Mouse (Mus musculus) limb, embryonic 10.5 days (tissue): ENCODE results near the gene Optc. TPM values are rescaled to one million over a fixed set of nuclear protein-coding genes. Genes with fewer than 3 reads are reported as not detected.

Experiments
- DNase-seq: peaks from one replicate; pipeline ENCODE4 v3.0.0-alpha.2; 2017; ENCODE audit warnings: low spot score
- H3K27ac ChIP-seq: fragments of 300-500 bp; sonication (generic); 2 replicates; pipeline ENCODE4 v1.5.1; 2016; ENCODE audit warnings: mild to moderate bottlenecking
- H3K27me3 ChIP-seq: fragments of 300-500 bp; sonication (generic); 2 replicates; pipeline ENCODE4 v1.6.1; 2016; ENCODE audit warnings: low read depth, mild to moderate bottlenecking; ENCODE audit not compliant: poor library complexity, severe bottlenecking
- H3K36me3 ChIP-seq: fragments of 300-500 bp; sonication (generic); 2 replicates; pipeline ENCODE4 v1.6.1; 2016; ENCODE audit warnings: mild to moderate bottlenecking, moderate library complexity
- H3K4me1 ChIP-seq: fragments of 300-500 bp; sonication (generic); 2 replicates; pipeline ENCODE4 v1.6.1; 2016
- H3K4me3 ChIP-seq: fragments of 300-500 bp; sonication (generic); 2 replicates; pipeline ENCODE4 v1.5.1; 2016; ENCODE audit warnings: mild to moderate bottlenecking, moderate library complexity
- H3K9me3 ChIP-seq: fragments of 300-500 bp; sonication (generic); replicated peaks from 2 replicates; pipeline ENCODE4 v1.6.1; 2016; ENCODE audit warnings: mild to moderate bottlenecking
- WGBS: fragments of 180-500 bp; shearing (Covaris S2); methylation state at CpG from one replicate; pipeline ENCODE4 v1.1.7; 2016; 5-methylcytosine and 5-hydroxymethylcytosine counted together
- polyA plus RNA-seq: library from polyadenylated mRNA; unstranded; fragments of >200 nt; fragmentation: Nextera tagmentation; extraction: Ambion mirVana; gene quantifications from 2 replicates; pipeline ENCODE4 v1.2.1, GENCODE M21; 2016

Optc gene
- polyA plus RNA-seq, result 0.24 and 0.41 TPM in 2 replicates

DNA sequence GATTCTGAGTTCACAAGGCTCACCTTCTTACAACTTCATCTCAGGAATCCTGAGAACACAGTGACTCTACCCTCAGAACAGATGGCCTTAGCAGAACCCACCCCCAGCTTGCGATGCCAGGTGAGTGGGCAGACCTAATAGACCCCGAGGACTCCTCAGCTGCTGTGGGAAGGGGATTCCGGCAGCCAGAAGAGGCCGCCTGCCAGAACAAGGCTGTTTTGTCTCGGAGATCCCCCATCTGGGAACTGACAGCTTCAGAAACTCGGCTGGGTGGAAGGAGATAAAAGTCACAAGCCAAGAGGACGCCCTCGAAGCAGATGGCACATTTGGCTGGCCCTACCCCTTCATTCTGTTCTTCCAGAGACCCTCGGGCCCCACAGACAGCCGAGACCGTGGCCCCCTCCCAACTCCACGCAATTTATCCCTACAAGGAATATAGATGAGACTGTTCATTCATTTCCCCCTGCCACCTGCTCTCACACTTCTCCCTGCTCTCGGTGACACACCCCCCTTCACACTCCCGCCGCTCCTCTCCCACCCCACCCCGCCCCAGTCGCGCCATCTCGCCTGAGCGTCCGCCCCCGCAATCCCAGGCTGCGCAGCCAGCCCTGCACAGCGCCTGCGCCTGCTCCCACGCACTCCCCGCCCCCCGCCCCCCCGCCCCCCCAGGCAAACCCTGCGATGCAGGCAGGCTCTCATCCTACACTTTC, at the start of gene Optc:
TSS of gene Optc (minus strand) at position 51 of the 710 bp plus-strand sequence.
- H3K36me3 ChIP-seq, result no peaks in the 10 kb centered on the region
- H3K4me3 ChIP-seq, result peak within 1 kb of the TSS; percentile 51
- H3K4me1 ChIP-seq, result peaks cover 39% of the 10 kb centered on the region
- H3K27me3 ChIP-seq, result peaks cover 55% of the 10 kb centered on the region
- H3K9me3 ChIP-seq, result no peaks in the 10 kb centered on the region
- 4% methylated on average over 30 of the region's 30 CpGs for WGBS
- DNase-seq, result no peak
- peak within 1 kb of the TSS; percentile 72 for H3K27ac ChIP-seq

GRCm38 (mm10) chr1:133954009-133954408, 46.2 kb upstream of the Optc start:
- Histone ChIP-seq H3K36me3 (no peaks in the 10 kb centered on the region), H3K4me3 (no peak overlapping the region), H3K27me3 (peaks cover 6% of the 10 kb centered on the region; the same call in 1 of the 2 replicates), H3K9me3 (no peaks in the 10 kb centered on the region), H3K27ac (no peak overlapping the region), H3K4me1 (peaks cover 10% of the 10 kb centered on the region; the same call in 1 of the 2 replicates)
- WGBS, result 62% methylated on average over 2 of the region's 2 CpGs
- DNase-seq, result no peak

- H3K27ac ChIP-seq, result no peak overlapping the region
- peaks cover 10% of the 10 kb centered on the region; the same call in 1 of the 2 replicates for H3K4me1 ChIP-seq
- no peaks in the 10 kb centered on the region for H3K9me3 ChIP-seq
- no peak for DNase-seq
- 36% methylated on average over 9 of the region's 9 CpGs for WGBS
- no peaks in the 10 kb centered on the region for H3K36me3 ChIP-seq
- no peak overlapping the region for H3K4me3 ChIP-seq
- H3K27me3 ChIP-seq, result peaks cover 6% of the 10 kb centered on the region; the same call in 1 of the 2 replicates
Observed at GRCm38 (mm10) chr1:133953261-133953742, 45.5 kb upstream of the Optc start.

DNA sequence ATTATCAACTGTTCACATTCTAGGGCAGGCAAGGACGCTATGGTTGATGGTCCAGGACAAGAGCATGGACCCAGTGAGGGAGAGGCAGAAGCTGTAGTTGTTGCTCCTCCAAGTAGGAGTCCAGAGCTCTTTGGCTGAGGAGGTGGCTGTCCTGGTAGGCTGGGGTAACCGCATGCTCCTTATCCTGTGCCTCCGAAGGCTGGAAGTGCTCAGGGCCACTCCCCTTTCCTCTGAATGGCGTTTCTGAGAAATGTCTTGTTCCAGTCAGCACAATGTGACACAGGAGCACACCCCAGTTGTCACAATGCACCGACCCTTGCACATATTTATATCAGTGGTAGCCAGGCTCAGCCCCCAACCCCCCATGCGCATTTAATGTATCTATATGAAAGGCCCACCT, 43.8 kb upstream of the Optc start:
- H3K4me3 ChIP-seq, result no peak overlapping the region
- no peak overlapping the region for H3K27ac ChIP-seq
- peaks cover 6% of the 10 kb centered on the region; the same call in 1 of the 2 replicates for H3K27me3 ChIP-seq
- H3K9me3 ChIP-seq, result no peaks in the 10 kb centered on the region
- H3K36me3 ChIP-seq, result no peaks in the 10 kb centered on the region
- WGBS, result 78% methylated on average over 6 of the region's 6 CpGs
- no peak for DNase-seq
- peaks cover 10% of the 10 kb centered on the region; the same call in 1 of the 2 replicates for H3K4me1 ChIP-seq

DNA sequence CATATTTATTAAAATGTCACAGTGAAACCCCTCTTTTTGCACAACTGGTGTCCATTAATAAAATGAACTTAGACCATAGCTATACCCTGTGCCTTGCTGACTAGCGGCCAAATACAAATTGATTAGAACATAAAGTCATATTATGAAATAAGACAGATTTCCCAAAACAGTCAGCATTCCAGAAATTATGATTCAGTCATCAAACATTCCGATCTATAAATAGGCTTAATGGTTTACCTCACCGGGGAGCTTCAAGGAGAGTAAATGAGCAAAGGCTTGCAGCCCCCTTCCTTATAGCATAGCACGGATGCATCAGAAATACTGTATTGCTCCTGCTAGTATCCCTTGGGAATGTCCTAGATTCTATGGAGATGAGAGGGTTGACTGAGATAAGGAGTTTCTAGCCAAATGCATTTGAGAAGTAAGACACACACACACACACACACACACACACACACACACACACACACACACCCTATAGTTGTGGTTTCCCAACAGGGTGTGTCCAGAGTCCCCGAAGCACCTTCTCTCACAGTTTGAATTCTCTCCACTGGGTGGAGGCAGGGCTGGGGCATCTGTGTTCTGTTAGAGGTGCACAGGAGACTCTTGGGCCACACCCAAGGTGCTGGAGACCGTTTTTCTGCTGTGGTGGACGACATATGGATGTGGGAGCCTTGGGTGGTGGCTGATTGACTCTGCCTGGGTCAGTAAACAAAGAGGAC, 42.4 kb upstream of the Optc start:
- Histone ChIP-seq H3K27ac (no peak overlapping the region), H3K4me3 (no peak overlapping the region), H3K36me3 (no peaks in the 10 kb centered on the region), H3K27me3 (peaks cover 6% of the 10 kb centered on the region; the same call in 1 of the 2 replicates), H3K9me3 (no peaks in the 10 kb centered on the region), H3K4me1 (peaks cover 8% of the 10 kb centered on the region; the same call in 1 of the 2 replicates)
- no peak for DNase-seq
- WGBS, result 71% methylated on average over 7 of the region's 7 CpGs

DNA sequence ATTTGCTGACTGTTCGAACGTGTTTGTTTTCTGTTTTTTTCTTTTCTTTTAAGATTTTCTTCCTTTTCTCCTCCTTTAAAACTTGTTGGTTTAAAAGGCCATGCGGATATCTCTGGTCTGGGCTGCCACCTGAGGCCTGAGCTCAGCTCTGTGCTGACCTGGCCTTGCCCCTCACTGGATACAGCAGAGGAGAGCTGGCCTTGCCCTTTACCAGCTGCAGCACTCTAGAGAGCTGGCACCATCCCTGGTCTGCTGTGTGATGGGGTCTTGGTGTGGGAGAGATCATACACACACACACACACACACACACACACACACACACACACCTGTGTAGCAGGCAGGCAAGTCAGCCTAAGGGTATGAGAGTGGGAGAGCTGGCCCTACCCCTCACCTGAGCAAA, 37.3 kb upstream of the Optc start:
- 87% methylated on average over 3 of the region's 3 CpGs for WGBS
- Histone ChIP-seq H3K27ac (no peak overlapping the region), H3K4me1 (peaks cover 19% of the 10 kb centered on the region), H3K9me3 (0 out of 2 replicates have a peak, but pooled peaks cover 3% of the 10 kb centered on the region), H3K27me3 (no peaks in the 10 kb centered on the region), H3K4me3 (no peak overlapping the region), H3K36me3 (no peaks in the 10 kb centered on the region)
- no peak for DNase-seq

DNA sequence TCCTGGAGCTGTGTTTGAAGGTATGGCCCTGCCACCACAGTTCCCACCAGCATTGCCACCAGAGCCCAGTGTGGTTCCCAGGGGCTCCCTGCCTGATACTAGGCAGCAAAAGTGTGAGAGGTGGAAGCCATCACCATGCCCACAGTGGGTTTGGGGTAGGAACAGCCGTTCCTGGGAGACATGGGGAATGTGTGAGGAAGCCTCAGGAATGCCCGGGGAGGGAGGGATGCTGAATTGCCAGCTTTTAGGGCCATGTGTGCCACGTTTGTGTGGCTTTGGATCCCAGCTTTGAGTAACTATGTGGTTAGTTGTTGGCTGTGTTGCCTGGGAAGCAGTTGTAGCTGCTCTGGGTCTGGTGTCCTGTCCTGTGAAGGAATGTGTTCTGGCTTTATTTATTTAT, 34.1 kb upstream of the Optc start:
- Histone ChIP-seq H3K9me3 (0 out of 2 replicates have a peak, but pooled peaks cover 3% of the 10 kb centered on the region), H3K4me1 (peaks cover 22% of the 10 kb centered on the region), H3K27me3 (peaks cover 5% of the 10 kb centered on the region; the same call in 1 of the 2 replicates), H3K4me3 (no peak overlapping the region), H3K36me3 (no peaks in the 10 kb centered on the region), H3K27ac (peak overlapping the region; percentile 70)
- no peak for DNase-seq
- WGBS, result 84% methylated on average over 3 of the region's 3 CpGs

- Histone ChIP-seq H3K36me3 (no peaks in the 10 kb centered on the region), H3K9me3 (0 out of 2 replicates have a peak, but pooled peaks cover 3% of the 10 kb centered on the region), H3K27ac (peak overlapping the region; percentile 70; the same call in 1 of the 2 replicates), H3K27me3 (peaks cover 5% of the 10 kb centered on the region; the same call in 1 of the 2 replicates), H3K4me3 (no peak overlapping the region), H3K4me1 (peaks cover 22% of the 10 kb centered on the region)
- WGBS, result 36% methylated on average over 11 of the region's 11 CpGs
- DNase-seq, result peak; percentile 69
Observed at GRCm38 (mm10) chr1:133941158-133941860, 33.5 kb upstream of the Optc start.

GRCm38 (mm10) chr1:133940481-133941092, 32.8 kb upstream of the Optc start:
- peaks cover 5% of the 10 kb centered on the region; the same call in 1 of the 2 replicates for H3K27me3 ChIP-seq
- WGBS, result 94% methylated on average over 3 of the region's 3 CpGs
- H3K9me3 ChIP-seq, result 0 out of 2 replicates have a peak, but pooled peaks cover 3% of the 10 kb centered on the region
- peaks cover 22% of the 10 kb centered on the region for H3K4me1 ChIP-seq
- no peaks in the 10 kb centered on the region for H3K36me3 ChIP-seq
- DNase-seq, result no peak
- no peak overlapping the region for H3K4me3 ChIP-seq
- no peak overlapping the region for H3K27ac ChIP-seq

DNA sequence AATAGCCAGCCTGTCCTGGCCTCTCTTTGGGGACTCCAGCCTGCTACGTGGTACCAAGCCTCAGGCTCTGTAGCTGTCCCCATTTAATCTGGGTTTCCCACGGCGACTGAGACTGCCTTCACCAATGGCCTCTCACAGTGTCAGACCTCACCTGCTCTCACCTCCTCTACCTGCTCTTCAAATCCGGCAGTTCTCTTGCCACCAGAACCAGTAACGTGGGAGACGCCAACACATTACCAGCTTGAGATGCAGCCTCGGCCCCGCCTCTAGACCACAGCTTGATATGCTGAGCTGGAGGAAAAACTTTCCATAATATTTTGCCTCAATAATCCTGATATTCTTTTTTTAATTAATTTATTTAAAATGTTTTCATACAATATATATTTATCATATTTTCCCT, 31.9 kb upstream of the Optc start:
- H3K4me3 ChIP-seq, result no peak overlapping the region
- DNase-seq, result no peak
- no peak overlapping the region for H3K27ac ChIP-seq
- no peaks in the 10 kb centered on the region for H3K36me3 ChIP-seq
- H3K27me3 ChIP-seq, result peaks cover 5% of the 10 kb centered on the region; the same call in 1 of the 2 replicates
- H3K9me3 ChIP-seq, result 0 out of 2 replicates have a peak, but pooled peaks cover 3% of the 10 kb centered on the region
- WGBS, result 86% methylated on average over 8 of the region's 8 CpGs
- peaks cover 24% of the 10 kb centered on the region for H3K4me1 ChIP-seq

GRCm38 (mm10) chr1:133936169-133936568, 28.4 kb upstream of the Optc start:
- no peak for DNase-seq
- H3K4me1 ChIP-seq, result peaks cover 30% of the 10 kb centered on the region
- peaks cover 5% of the 10 kb centered on the region; the same call in 1 of the 2 replicates for H3K27me3 ChIP-seq
- no peaks in the 10 kb centered on the region for H3K9me3 ChIP-seq
- H3K36me3 ChIP-seq, result no peaks in the 10 kb centered on the region
- H3K27ac ChIP-seq, result no peak overlapping the region
- H3K4me3 ChIP-seq, result no peak overlapping the region
- WGBS, result 94% methylated on average over 3 of the region's 3 CpGs
